ENCODE assay signal across 9 mouse cellular contexts in the genomic region with DNA sequence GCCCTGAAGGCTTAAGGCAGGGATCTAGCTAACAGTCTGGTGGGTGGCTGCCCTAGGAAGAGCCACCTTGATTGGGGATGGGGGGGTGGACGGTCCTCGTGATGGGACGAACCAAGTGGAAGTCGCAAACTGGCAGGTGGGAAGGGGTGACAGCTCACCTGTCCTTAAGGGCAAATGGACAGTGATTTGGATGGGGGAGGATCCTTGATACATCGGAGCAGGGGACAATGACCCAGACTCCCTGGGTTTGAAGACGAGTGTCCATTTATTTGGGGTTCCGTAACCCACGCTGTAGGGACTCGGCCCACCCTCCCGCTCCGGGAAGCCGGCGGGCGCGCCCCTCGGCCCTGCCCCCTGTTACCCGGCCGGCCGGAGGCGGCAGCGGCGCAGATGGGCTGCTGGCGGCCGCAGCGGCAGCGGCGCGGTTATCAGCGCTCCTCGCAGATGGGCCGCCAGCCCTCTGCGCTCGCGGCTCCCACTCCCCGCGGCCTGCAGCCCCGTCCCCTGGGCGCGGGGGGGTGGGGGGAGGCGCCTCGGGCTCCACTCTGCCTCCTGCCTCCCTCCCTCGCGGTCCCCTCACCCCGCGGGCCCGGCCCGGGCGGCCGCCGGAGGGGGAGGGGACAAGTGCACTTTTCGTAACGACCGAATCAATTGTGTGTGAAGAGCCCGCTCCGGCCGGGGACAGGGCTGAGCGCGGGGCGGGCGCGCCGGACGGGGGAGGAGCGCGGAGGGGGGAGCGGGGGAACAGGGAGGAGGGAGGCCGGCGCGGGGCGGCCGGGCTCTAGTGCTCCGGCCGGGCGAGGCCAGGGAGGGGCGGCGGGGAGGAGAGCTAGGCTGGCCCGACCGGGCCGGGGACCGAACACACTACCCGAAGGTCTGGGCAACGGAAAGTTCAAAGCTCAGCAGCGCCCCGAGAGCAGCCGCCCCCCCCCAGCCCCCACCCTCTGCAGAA. TPM values are rescaled to one million over a fixed set of nuclear protein-coding genes. Genes with fewer than 3 reads are reported as not detected.
A peak's percentile ranks its signal among the peaks of the same experiment; 100 is the strongest.
DNase-seq lines count a peak whose midpoint lies in the region; ATAC-seq and TF ChIP-seq lines count a peak whose summit lies in the region.
"Had no signal": no experiment of that assay in that cellular context is flagged by ENCODE, and none has a peak within 500 bp of the region (broad histone marks: within the 10 kb centered on the region; RNA-seq: fewer than 3 reads in every experiment).

No protein-coding gene starts in this region.

- H3K36me3 ChIP-seq in embryonic facial prominence, embryonic 12.5 days: no peaks in the 10 kb centered on the region
- no peaks in the 10 kb centered on the region for H3K36me3 ChIP-seq in heart, postnatal 0 days (replicated peaks; ENCODE audit: control insufficient read depth, insufficient read depth, low read length)
- H3K36me3 ChIP-seq in limb, embryonic 13.5 days: no peaks in the 10 kb centered on the region
- H3K36me3 ChIP-seq in midbrain, embryonic 12.5 days: no peaks in the 10 kb centered on the region
- no peaks in the 10 kb centered on the region for H3K36me3 ChIP-seq in testis, adult 2 months (ENCODE audit: control insufficient read depth, insufficient read depth, low read length)

- peak overlapping the region; percentile 65 for H3K4me3 ChIP-seq in embryonic facial prominence, embryonic 12.5 days
- H3K4me3 ChIP-seq in heart, postnatal 0 days (ENCODE audit: low read depth, low read length): peak overlapping the region; percentile 57
- peak overlapping the region; percentile 68 for H3K4me3 ChIP-seq in limb, embryonic 13.5 days
- H3K4me3 ChIP-seq in midbrain, embryonic 12.5 days: peak overlapping the region; percentile 72
- H3K4me3 ChIP-seq in testis, adult 2 months (ENCODE audit: control insufficient read depth, low read depth, low read length): peak overlapping the region; percentile 11

- H3K4me1 ChIP-seq in embryonic facial prominence, embryonic 12.5 days: peaks cover 28% of the 10 kb centered on the region
- H3K4me1 ChIP-seq in heart, postnatal 0 days (ENCODE audit: control insufficient read depth, insufficient read depth): peaks cover 16% of the 10 kb centered on the region
- H3K4me1 ChIP-seq in limb, embryonic 13.5 days: peaks cover 28% of the 10 kb centered on the region
- peaks cover 57% of the 10 kb centered on the region for H3K4me1 ChIP-seq in midbrain, embryonic 12.5 days
- peaks cover 16% of the 10 kb centered on the region for H3K4me1 ChIP-seq in testis, adult 2 months (ENCODE audit: control insufficient read depth, insufficient read depth, low read length)

- peak; percentile 35 for ATAC-seq in embryonic facial prominence, embryonic 12.5 days (ENCODE audit: insufficient number of reproducible peaks, insufficient read depth, low FRiP score, low TSS enrichment)
- ATAC-seq in heart, postnatal 0 days (ENCODE audit: insufficient read depth, low read depth): peak; percentile 40
- ATAC-seq in limb, embryonic 13.5 days (ENCODE audit: low FRiP score, low read depth): peak; percentile 22; the same call in 1 of the 2 replicates
- peak; percentile 64 for ATAC-seq in midbrain, embryonic 12.5 days (ENCODE audit: low FRiP score, low read depth)

- DNase-seq in adrenal gland, adult 18-20 months (ENCODE audit: low spot score in 2 of 2): peak; percentile 69 to 70
- no peak for DNase-seq in adrenal gland, adult 8-10 months
- DNase-seq in MN1 (ENCODE audit: low spot score): peak; percentile 40
- peak; percentile 22 for DNase-seq in heart, postnatal 0 days (ENCODE audit: low spot score)

- no peak for TF ChIP-seq CTCF in heart, postnatal 0 days (IDR thresholded peaks at IDR 0.05; ENCODE audit: low read depth)
- no peak for TF ChIP-seq CTCF in testis, adult 2 months (IDR thresholded peaks at IDR 0.05; ENCODE audit: control insufficient read depth, insufficient read depth, insufficient replicate concordance, low read depth, low read length)

- peaks cover 55% of the 10 kb centered on the region for H3K27me3 ChIP-seq in embryonic facial prominence, embryonic 12.5 days
- H3K27me3 ChIP-seq in heart, postnatal 0 days (ENCODE audit: control insufficient read depth, insufficient read depth, low read length): 0 out of 2 replicates have a peak, but pooled peaks cover 8% of the 10 kb centered on the region
- H3K27me3 ChIP-seq in limb, embryonic 13.5 days: peaks cover 87% of the 10 kb centered on the region
- H3K27me3 ChIP-seq in midbrain, embryonic 12.5 days: peaks cover 56% of the 10 kb centered on the region
- H3K27me3 ChIP-seq in testis, adult 2 months (ENCODE audit: control insufficient read depth, insufficient read depth, low read length): peaks cover 2% of the 10 kb centered on the region

- no peak for TF ChIP-seq EP300 in heart, postnatal 0 days (IDR thresholded peaks at IDR 0.05; ENCODE audit: low read depth)

- 2% methylated on average over 55 of the region's 85 CpGs for WGBS in embryonic facial prominence, embryonic 12.5 days
- WGBS in heart, postnatal 0 days: 4% methylated on average over 68 of the region's 85 CpGs
- WGBS in limb, embryonic 13.5 days: 2% methylated on average over 35 of the region's 85 CpGs
- WGBS in midbrain, embryonic 12.5 days: 2% methylated on average over 59 of the region's 85 CpGs

- no peaks in the 10 kb centered on the region for H3K9me3 ChIP-seq in embryonic facial prominence, embryonic 12.5 days
- H3K9me3 ChIP-seq in heart, postnatal 0 days (replicated peaks; ENCODE audit: control insufficient read depth, low read length): no peaks in the 10 kb centered on the region
- no peaks in the 10 kb centered on the region for H3K9me3 ChIP-seq in limb, embryonic 13.5 days
- H3K9me3 ChIP-seq in midbrain, embryonic 12.5 days: no peaks in the 10 kb centered on the region

- H3K9ac ChIP-seq in embryonic facial prominence, embryonic 12.5 days: peak overlapping the region; percentile 69
- peak overlapping the region; percentile 50 for H3K9ac ChIP-seq in heart, postnatal 0 days (replicated peaks; ENCODE audit: low read depth, low read length)
- H3K9ac ChIP-seq in limb, embryonic 13.5 days: peak overlapping the region; percentile 67
- H3K9ac ChIP-seq in midbrain, embryonic 12.5 days (replicated peaks): peak overlapping the region; percentile 88

- TF ChIP-seq POLR2A in testis, adult 2 months (IDR thresholded peaks at IDR 0.05; ENCODE audit: control insufficient read depth, low read depth, low read length): no peak

- peak overlapping the region; percentile 100 for H3K4me2 ChIP-seq in embryonic facial prominence, embryonic 12.5 days (replicated peaks)
- H3K4me2 ChIP-seq in heart, postnatal 0 days (ENCODE audit: low read depth, low read length): peak overlapping the region; percentile 75
- H3K4me2 ChIP-seq in limb, embryonic 13.5 days (replicated peaks): peak overlapping the region; percentile 99
- peak overlapping the region; percentile 96 for H3K4me2 ChIP-seq in midbrain, embryonic 12.5 days (replicated peaks)

- H3K27ac ChIP-seq in embryonic facial prominence, embryonic 12.5 days: peak overlapping the region; percentile 76
- peak overlapping the region; percentile 49 for H3K27ac ChIP-seq in heart, postnatal 0 days (ENCODE audit: low read depth)
- H3K27ac ChIP-seq in limb, embryonic 13.5 days: no peak overlapping the region
- H3K27ac ChIP-seq in midbrain, embryonic 12.5 days (replicated peaks): peak overlapping the region; percentile 97
- H3K27ac ChIP-seq in testis, adult 2 months (ENCODE audit: control insufficient read depth, insufficient read depth, low read depth, low read length): no peak overlapping the region

RNA-seq across cellular contexts. Expression of a gene that starts 1.9 kb away (rescaled TPM):
- 10 to 100 TPM in 1 of 2 experiments, 1 to 10 TPM in 1; 9.4 to 13.2 TPM for total RNA-seq in adrenal gland, adult 18-20 months (2021)
- total RNA-seq in adrenal gland, adult 8-10 months (2022): 10 to 100 TPM in 3 of 4 experiments, 1 to 10 TPM in 1; 9.9 to 19.6 (median 12.8) TPM
- 19.4 and 22.3 TPM in 2 replicates for polyA plus RNA-seq in embryonic facial prominence, embryonic 12.5 days (2016; fragmentation: Nextera tagmentation; extraction: Ambion mirVana)
- total RNA-seq in heart, postnatal 0 days (2014; rRNA removed; ENCODE audit: low replicate concordance): 10.2 and 13.1 TPM in 2 replicates
- 4.3 TPM in 2 replicates for polyA plus RNA-seq in heart, postnatal 0 days (2015; fragmentation: Nextera tagmentation; extraction: Ambion mirVana)
- 11.8 and 13.2 TPM in 2 replicates for polyA plus RNA-seq in limb, embryonic 13.5 days (2015; fragmentation: Nextera tagmentation; extraction: Ambion mirVana)
- polyA plus RNA-seq in midbrain, embryonic 12.5 days (2016; fragmentation: Nextera tagmentation; extraction: Ambion mirVana): 31.8 and 32.7 TPM in 2 replicates
- polyA plus RNA-seq in testis, adult 2 months (2012; rRNA removed): 241 and 252 TPM in 2 replicates

RNA-seq across cellular contexts. Expression of a gene that starts 35.3 kb away (rescaled TPM):
- total RNA-seq in adrenal gland, adult 18-20 months (2021): not detected
- not detected for total RNA-seq in adrenal gland, adult 8-10 months (2022)
- polyA plus RNA-seq in embryonic facial prominence, embryonic 12.5 days (2016; fragmentation: Nextera tagmentation; extraction: Ambion mirVana): not detected in 2 replicates
- not detected in 2 replicates for total RNA-seq in heart, postnatal 0 days (2014; rRNA removed; ENCODE audit: low replicate concordance)
- 0.45 TPM in 1 of 2 replicates, not detected in the other for polyA plus RNA-seq in heart, postnatal 0 days (2015; fragmentation: Nextera tagmentation; extraction: Ambion mirVana)
- polyA plus RNA-seq in limb, embryonic 13.5 days (2015; fragmentation: Nextera tagmentation; extraction: Ambion mirVana): not detected in 2 replicates
- polyA plus RNA-seq in midbrain, embryonic 12.5 days (2016; fragmentation: Nextera tagmentation; extraction: Ambion mirVana): not detected in 2 replicates
- polyA plus RNA-seq in testis, adult 2 months (2012; rRNA removed): 1.9 and 4.2 TPM in 2 replicates
- polyA plus RNA-seq: large intestine, adult 2 months had no signal

Comparison
In these comparisons a context has a peak if more than half of its experiments do, and no peak if none do; other contexts are left out.
1. H3K27ac ChIP-seq: peak in embryonic facial prominence, embryonic 12.5 days (single experiment), heart, postnatal 0 days (single experiment) and midbrain, embryonic 12.5 days (single experiment); none in limb, embryonic 13.5 days (single experiment) and testis, adult 2 months (single experiment).
2. H3K4me3 ChIP-seq: peak in every context shown above with its lines; median percentile 72 in midbrain, embryonic 12.5 days; 68 in limb, embryonic 13.5 days; 65 in embryonic facial prominence, embryonic 12.5 days; 57 in heart, postnatal 0 days; 11 in testis, adult 2 months.
3. Peak in every context shown above with its lines, with median percentiles within 50 percentile points of each other: ATAC-seq, H3K4me2 ChIP-seq and H3K9ac ChIP-seq.